Mouse (Mus musculus): ENCODE measurements around the gene Kctd20.

The Kctd20 gene

GRCm38 (mm10) chr17:28934120-28934916 lies 17.4 kb upstream of the Kctd20 start:
- no peak for DNase-seq

- DNase-seq, result no peak
Measured at GRCm38 (mm10) chr17:28936133-28936532, 15.6 kb upstream of the Kctd20 start.

- peak; percentile 67 for DNase-seq
Measured at GRCm38 (mm10) chr17:28936622-28937345, 15.0 kb upstream of the Kctd20 start.

GRCm38 (mm10) chr17:28940776-28941555 lies 10.8 kb upstream of the Kctd20 start:
- DNase-seq, result no peak

- peak; percentile 21 for DNase-seq
Measured at GRCm38 (mm10) chr17:28942101-28942500, 9.6 kb upstream of the Kctd20 start.

- DNase-seq, result no peak
Measured at GRCm38 (mm10) chr17:28943740-28944139, 8.0 kb upstream of the Kctd20 start, which contains the start of gene Pxt1. Gene Pxt1 (minus strand): TSS chr17:28943840.

GRCm38 (mm10) chr17:28944481-28944880 lies 7.3 kb upstream of the Kctd20 start:
- DNase-seq, result no peak

GRCm38 (mm10) chr17:28947011-28947939 lies 4.5 kb upstream of the Kctd20 start:
- no peak for DNase-seq

- DNase-seq, result no peak
Measured at GRCm38 (mm10) chr17:28948661-28949060, 3.1 kb upstream of the Kctd20 start.

GRCm38 (mm10) chr17:28950751-28951150 lies 999 bp upstream of the Kctd20 start:
- DNase-seq, result no peak

GRCm38 (mm10) chr17:28953251-28953650 lies 1.5 kb downstream of the Kctd20 start:
- no peak for DNase-seq

GRCm38 (mm10) chr17:28954416-28954815 lies 2.7 kb downstream of the Kctd20 start:
- no peak for DNase-seq

GRCm38 (mm10) chr17:28960597-28960996 lies 8.8 kb downstream of the Kctd20 start:
- no peak for DNase-seq

- no peak for DNase-seq
Measured at GRCm38 (mm10) chr17:28961596-28961995, 9.8 kb downstream of the Kctd20 start.

GRCm38 (mm10) chr17:28967021-28967610 lies 15.4 kb downstream of the Kctd20 start:
- peak; percentile 23 for DNase-seq

GRCm38 (mm10) chr17:28970122-28970521 lies 18.4 kb downstream of the Kctd20 start:
- DNase-seq, result no peak

- DNase-seq, result no peak
Measured at GRCm38 (mm10) chr17:28979091-28979490, 27.3 kb downstream of the Kctd20 start.

GRCm38 (mm10) chr17:28981081-28981480 lies 29.3 kb downstream of the Kctd20 start:
- no peak for DNase-seq

- no peak for DNase-seq
Measured at GRCm38 (mm10) chr17:28982591-28982990, 30.8 kb downstream of the Kctd20 start.

- no peak for DNase-seq
Measured at GRCm38 (mm10) chr17:28984724-28985420, 33.1 kb downstream of the Kctd20 start.

- peak; percentile 34 for DNase-seq
Measured at GRCm38 (mm10) chr17:28986833-28987232, 35.1 kb downstream of the Kctd20 start.
